Mouse (Mus musculus) monocyte, adult 5-6 weeks (primary cell): ENCODE results near the gene Mypn. TPM values are rescaled to one million over a fixed set of nuclear protein-coding genes. Genes with fewer than 3 reads are reported as not detected.

Experiments used
- ATAC-seq: fragments of 153-309, 156-312 bp; replicated peaks from 2 replicates; pipeline ENCODE4 v1.8.0; 2017; ENCODE audit warnings: mild to moderate bottlenecking; ENCODE audit not compliant: low TSS enrichment, insufficient number of reproducible peaks, severe bottlenecking, poor library complexity, low FRiP score
- total RNA-seq: library from RNA; stranded (forward); fragments of 200-1000, 200-491, 200-594 nt; gene quantifications from 3 replicates; pipeline ENCODE4 v1.2.3, GENCODE M21; 2017

Gene Mypn
- total RNA-seq: 0.19 TPM in 1 of 3 replicates, not detected in the others

DNA sequence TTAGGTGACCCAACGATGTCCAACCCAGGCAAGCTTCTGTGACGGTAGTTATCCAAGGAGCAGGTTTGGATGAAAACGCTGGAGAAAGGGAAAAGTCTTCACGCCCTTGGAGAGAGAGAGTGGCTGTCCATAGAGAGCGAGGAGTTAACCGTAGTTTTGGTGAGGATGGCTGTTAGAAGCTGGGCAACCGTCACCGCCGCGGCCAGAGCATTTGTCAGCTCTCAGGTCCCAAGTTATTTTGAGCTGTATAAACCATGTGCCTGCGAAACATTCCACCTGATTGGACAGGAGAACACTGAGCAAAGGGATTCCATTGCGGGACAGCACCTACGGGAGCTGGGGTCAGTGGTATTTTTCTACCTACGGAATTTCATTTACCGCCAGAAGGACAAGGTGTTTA is at the start of gene Mypn:
Gene Mypn (minus strand): TSS at position 225 of the 400 bp plus-strand sequence.
- ATAC-seq: no peak

DNA sequence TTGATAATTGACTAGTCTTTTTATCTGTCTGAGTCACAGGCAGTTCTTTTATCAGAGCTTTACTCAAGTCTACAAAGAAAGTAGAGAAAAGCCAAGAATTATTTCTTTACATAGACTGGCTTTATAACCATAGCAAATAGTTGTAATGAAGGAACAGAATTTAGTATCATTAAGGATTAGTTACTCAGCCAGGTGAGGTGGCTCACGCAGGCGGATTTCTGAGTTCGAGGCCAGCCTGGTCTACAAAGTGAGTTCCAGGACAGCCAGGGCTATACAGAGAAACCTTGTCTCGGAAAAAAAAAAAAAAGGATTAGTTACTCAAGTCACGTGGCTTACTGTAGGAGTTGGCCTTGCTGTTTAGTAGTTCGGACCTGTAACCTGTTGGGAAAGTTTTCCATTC is 44.7 kb upstream of the Mypn start:
- ATAC-seq: no peak

DNA sequence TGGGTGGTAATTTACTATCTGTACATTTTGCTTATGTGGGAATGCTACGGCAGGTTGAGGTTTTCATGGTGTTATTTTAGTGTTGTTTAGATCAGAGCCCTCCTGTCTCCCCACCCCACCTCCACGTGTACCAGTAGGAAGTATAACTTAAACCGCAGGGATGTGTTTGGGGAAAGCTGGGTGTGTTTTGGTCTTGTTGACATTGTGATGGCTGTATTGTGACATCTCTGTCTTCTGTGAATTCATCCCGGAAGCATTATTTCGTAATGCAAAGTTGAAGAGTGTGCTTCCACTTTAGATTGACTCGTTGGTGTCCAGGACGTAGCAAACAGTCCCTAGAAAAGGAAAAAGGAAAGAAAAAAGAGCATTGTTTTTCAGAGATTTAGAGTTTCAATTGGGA is 43.7 kb upstream of the Mypn start:
- ATAC-seq: peak; percentile 63

DNA sequence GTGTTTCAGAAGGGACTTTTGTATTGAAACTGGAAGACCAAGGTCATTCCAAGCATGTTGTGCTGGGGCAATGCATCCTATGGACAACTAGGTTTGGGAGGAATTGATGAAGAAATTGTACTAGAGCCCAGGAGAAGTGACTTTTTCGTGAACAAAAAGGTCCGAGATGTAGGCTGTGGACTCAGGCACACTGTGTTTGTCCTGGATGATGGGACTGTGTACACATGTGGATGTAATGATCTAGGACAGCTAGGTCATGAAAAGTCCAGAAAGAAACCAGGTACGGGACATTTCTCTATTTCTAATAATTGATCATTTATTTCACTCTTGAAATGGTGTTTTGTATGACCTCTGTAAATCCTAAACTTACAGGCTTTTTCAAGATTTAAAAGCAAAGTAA is 42.1 kb upstream of the Mypn start:
- ATAC-seq: no peak

DNA sequence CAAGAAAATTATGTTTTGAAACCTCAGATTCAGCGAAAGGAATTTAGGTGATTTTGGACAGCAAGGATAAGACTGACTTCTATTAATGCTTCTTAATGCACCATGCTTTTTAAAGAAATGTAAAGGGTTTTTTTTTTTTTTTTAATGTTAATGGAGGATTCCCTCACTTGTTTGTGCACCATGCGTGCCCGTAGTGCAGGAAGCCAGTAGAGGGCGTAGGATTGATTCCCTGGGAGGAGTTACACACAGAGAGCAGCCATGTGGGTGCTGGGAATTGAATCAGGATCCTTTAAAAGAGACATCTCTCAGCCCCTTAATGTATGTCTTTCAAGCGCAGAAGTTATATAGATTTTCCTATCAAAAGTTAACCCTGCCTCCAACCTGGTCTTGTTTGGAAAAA is 41.0 kb upstream of the Mypn start:
- ATAC-seq: no peak

DNA sequence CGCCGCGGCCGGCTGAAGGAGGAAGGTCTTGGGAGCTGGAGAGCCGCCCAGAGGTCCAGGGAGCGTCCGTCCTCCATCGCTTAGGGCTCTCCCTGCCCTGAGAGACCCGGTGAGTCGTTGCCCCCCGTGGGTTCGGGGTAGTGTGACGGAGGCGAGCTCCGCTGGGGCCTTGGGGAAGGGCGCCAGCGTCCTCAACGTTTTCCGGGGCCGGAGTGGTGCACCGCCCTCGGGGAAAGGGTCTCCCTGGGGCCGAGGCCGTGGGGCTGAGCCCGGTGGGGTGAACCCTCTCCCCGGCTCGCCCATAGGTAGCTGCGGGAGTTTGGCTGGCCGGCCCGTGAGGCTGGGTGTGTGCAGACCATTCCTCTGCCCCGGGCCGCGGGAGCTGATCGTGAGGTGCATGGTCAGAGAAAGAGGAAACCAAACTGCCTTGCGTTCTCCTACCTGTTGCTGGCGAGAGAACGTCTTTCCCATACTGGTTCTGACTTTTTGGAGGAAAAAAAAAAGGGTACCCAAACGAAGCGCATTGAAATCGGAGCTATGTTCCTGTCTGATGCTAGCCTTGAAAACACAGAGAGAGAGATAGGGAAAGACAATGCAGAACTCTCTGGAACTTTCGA is 40.4 kb upstream of the Mypn start:
- peak; percentile 4; the same call in 1 of the 2 replicates for ATAC-seq

DNA sequence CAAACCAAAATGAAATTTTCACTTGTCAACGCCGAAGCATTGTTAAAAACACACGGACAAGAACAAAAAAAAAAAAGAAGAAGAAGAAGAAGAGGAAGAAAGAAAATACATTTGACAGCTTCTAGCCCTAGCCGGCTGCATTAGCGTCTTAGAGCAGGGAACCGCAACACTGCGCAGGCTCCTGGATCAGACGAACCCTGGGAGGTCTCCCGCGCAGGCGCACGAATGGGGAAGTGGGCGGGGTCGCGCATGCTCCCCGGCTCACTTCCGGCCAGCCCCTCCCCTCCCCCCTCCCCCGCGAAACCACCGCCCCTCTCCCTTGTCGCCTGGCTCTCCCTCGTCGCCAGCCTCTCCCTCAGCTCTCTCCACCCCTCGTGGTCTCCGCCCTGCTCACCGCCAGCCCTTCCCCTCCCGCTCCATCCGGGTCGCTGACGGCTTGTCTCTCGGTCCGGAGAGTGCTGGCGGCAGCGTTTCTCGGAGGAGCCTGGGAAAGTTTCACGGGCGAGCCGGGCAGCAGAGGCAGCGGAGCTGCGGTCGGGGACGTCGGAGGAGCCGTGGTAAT is 39.8 kb upstream of the Mypn start, which contains the start of gene Herc4:
Gene Herc4 (plus strand): TSS at position 318 of the 562 bp plus-strand sequence.
- peak; percentile 93 for ATAC-seq

DNA sequence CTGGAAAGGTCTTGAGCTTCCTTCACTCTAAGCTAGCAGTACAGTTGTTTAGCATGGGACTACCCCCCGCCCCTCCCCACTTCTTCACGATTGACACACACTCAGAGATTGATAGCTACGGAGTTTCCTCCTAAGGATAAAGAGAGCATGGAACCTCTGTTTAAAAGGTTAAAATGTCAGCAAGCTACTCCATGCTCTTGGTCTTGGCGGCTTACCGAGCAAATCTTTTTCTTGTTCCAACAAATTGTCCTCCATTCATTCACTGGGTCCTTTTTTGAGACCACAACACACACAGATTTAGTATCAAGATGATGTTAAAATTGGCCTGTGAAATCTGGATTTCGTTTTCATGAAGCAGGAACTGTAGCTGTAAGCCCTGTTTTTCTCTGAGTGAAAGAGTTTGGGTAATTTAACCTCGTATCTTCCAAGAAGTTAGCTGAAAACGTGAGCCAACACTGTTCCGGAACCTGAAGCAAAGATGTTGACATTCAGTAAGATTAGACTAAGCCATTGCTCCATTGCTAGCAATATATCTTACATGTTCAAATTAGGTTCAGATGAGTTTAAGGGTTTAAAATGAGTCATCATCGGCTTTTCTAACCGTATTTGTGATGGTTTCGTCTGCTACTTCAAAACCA is 39.2 kb upstream of the Mypn start:
- ATAC-seq: no peak

DNA sequence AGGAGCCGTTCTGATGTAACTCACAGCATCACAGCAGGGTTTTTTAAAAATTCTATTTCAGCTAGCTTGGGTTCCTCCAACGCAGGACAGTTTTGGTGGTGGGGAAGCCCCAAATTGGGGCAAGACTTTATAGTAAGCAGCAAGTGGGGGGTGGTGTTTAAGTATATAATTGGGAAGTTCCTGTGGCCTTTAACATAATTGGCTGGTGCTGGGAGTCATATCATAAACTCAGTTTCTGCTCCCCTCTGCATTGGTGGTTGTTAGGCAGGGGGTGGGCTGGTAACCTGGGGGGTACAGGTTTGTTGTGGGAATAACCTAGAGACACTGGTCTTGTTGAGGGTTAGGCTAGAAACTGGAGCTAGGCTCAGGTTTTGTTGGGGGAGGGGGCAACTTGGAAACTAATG is 37.1 kb upstream of the Mypn start:
- ATAC-seq: peak; percentile 45; the same call in 1 of the 2 replicates

DNA sequence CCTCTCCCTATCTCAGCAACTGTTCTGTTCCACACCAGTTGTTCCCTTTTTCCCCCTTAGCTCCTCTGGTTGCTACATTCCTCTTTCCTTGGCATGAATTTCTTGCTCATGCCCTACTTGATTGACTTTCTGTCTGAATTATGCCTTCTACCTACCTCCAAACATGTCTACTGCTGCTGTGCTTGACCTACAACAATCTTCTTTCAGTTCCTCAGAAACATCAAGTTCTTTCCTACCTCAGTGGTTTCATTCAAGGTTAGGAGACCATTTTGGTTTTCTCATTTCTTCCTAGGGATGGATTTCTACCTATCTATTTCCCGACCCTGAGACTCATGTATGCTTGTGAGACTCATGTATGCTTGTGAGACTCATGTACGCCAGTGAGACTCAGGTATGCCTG is 36.1 kb upstream of the Mypn start:
- ATAC-seq: no peak

DNA sequence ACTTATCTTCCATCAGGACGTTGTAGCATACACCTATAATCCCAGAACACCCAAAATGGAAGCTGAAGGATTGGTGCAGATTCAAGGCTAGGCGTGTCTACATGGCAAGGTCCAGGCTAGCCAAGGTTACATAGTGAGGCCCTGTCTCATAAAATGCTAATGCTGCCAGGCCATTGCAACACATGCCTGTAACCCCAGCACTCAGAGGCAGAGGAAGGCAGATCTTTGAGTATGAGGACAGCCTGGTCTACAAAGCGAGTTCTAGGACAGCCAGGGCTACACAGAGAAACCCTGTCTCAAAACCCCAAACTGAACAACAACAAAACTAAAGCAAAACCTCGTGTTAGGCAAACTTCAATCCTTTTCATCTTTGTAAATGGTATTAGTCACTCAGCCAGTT is 34.3 kb upstream of the Mypn start:
- ATAC-seq: no peak

DNA sequence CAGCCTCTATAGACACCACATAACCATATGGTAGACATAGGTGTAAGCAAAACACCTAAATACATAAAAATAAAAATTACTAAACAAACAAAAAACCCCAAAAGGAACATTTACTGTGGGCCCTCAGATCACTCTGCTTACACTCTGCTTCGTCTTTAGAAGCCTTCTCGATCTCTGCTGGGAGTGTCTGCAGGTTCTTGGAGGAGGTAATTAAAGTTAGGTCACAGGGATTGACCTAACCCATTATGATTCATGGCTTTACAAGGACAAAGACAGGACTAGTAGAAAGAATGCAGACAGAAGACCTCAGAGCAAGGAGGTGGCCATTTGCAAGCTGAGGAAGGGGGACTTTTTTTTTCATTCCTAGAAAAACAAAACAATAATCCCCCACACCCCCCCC is 33.5 kb upstream of the Mypn start:
- no peak for ATAC-seq

DNA sequence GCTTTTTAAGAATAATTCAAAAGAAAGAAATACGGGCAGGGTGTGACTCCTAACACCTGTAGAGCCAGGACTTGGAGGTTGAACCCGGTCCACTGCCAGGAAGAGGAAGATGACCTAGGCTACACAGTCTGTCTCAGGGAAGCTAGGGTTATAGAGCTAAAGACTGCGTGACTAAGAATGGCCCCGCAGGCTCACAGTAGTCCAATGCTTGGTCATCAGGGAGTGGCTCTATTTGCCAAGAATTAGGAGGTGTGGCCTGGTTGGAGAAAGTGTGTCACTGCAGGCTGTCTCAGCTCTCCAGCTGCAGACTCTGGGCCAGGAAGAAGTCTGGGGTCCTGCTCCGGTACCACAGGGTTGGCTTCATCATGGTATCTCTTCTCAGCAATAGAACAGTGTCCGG is 32.9 kb upstream of the Mypn start:
- no peak for ATAC-seq

DNA sequence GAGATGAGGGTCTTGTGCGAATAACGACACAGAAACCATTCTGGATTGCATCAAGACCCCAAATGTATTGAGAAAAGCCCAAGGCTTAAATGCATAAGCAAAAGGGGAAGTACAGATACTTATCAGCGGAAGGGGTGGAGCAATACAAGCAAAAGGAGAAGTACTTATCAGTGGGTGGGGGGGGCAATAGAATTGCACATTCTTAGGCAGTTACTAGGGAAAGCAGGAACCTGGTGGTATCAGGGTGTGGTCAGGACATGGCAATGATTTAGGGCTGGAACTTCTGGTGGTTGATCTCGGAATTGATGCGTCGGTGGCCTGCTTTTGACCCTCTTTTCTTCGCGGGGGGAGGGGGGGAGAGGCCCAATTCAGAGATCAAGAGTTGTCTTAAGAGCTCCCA is 32.1 kb upstream of the Mypn start:
- ATAC-seq: 0 out of 2 replicates have a peak, but pooled peaks have one; percentile 44

DNA sequence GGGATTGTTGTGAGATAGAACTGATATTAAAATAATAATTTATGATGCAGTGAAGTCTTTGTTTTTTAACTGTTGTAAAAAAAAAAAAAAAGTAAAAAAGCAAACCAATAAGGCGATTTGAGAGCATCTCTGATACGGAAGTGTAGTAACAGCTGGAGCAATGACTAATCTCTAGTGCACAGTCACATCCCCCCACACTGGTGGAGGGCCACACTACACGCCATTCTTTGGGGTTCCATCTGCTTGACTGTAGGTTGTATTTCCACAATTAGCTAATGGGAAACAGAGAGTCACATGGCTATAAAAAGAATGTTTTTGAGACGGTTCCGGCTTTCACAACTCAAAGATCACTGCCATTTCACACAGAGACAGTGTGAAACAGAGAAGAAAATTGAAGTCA is 30.4 kb upstream of the Mypn start:
- no peak for ATAC-seq

DNA sequence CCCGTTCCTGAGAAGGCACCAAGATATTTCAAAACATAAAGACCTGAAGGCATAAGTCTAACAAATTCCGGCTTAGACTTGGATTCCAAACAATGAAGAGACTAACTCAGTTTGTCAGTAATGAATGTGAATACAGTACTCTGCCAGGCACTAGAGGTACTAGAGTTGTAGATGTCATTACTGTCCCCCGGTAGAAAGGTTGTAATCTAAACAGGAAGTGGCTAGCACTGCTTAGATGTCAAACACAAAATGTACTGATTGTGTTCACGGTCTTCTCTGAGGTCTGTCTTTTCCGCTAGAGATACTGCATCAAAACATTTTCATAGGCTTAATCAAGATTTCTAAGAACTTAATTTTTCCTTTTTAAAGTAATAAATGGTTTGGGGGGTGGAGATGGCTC is 27.9 kb upstream of the Mypn start:
- ATAC-seq: 0 out of 2 replicates have a peak, but pooled peaks have one; percentile 35

DNA sequence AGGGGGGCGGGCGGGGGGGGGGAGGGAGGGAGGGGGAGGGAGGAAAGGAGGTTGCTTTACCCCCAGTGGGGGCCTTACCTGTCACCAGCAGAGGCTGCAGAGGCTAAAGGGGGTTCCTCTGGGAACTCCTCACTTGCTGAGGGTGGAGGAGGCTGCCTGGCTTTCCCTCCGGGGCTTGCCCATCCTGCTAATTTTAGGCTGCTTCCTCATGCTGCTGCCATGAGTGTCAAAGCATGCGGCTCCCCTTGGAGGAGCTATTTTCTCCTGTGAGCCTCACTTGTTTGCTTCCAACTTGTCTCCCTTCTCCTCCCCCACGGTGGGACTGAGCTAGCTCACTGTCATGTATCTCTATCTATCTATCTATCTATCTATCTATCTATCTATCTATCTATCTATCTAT is 27.1 kb upstream of the Mypn start:
- ATAC-seq: no peak

DNA sequence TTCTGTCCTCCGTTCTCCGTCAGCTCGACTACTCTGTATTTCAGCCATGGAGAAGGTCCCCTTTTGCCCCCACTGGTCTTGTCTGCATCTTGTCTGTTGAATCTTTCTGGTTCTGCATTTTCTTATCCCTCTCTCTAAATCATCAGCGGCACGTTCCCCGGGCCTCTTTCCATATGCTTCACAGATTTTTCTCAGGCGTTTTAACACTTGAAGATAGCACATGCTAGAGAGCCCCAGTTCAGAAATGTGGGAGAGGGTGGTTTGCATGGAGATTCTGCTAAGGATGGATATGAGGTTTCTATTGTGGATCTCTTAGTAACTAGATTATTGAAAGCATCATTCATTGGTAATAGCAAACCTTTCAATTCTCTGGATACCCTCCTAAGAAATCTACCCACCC is 26.5 kb upstream of the Mypn start:
- no peak for ATAC-seq

DNA sequence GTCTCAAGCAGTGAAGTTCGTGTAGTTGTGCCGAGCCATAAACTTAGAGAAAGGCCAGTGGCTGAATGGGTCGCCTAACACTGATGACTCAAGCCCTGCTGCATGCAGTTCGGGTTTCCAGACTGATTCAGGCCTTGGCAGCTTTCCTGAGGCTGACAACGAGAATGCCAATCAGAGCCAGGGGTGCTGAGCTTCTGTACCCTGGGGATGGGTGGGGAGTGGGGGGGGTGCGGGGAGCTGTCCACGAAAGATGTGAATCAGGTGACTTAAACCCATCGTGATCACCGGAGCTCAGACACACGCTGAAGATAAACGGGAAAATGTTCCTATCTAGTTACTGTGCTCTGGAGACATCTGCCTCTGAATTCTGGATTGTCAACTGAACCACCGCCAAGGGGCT is 20.6 kb upstream of the Mypn start:
- no peak for ATAC-seq

DNA sequence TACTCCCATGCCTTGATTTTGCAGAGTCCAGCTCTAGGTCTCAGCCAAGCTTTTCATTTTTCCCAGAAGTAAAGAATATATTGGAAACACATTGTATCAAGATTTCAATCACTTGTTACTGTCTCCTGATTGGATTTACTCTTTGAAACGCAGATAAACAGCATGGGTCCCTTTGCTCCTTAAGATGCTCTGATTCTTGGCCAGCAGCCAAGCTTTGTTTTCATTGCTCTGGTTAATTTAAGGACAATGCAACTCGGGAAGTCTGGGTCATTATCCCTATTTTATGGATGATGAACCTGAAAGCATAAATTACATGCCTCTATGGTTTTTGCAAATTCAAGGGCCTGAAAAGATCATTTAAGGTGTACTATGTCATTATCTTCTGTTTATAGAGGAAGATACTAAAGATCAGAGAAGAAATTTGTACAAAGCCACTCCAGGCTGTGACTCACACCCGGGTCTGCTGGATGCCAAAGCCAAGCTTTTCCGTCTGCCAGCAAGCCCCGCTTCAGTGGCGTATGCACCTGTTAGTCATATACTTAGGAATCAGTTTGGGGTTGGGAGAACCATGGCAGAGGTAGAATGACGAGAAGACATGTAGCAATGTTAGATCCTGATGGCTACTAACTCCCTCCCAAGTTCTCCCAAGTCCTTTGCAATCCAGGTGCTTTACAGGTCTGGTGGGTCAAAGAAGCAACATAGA is 17.5 kb upstream of the Mypn start:
- ATAC-seq: no peak
